Mouse (Mus musculus) thymus, adult 2 months (tissue): ENCODE measurements around the gene Clec11a. TPM values are rescaled to one million over a fixed set of nuclear protein-coding genes. Genes with fewer than 3 reads are reported as not detected.

Experiments
- DNase-seq: peaks from one replicate; pipeline ENCODE4 v3.0.0; 2021
- H3K27ac ChIP-seq: fragments of 200-500 bp; 2 replicates; pipeline ENCODE4 v1.5.1; 2012; ENCODE audit warnings: low read length, control low read depth; ENCODE audit not compliant: control insufficient read depth, insufficient read depth
- H3K27me3 ChIP-seq: fragments of 200-500 bp; 2 replicates; pipeline ENCODE4 v1.6.1; 2012; ENCODE audit warnings: mild to moderate bottlenecking, low read length, moderate library complexity, mixed read lengths; ENCODE audit not compliant: control insufficient read depth, insufficient read depth
- H3K36me3 ChIP-seq: fragments of 200-500 bp; 2 replicates; pipeline ENCODE4 v1.6.1; 2012; ENCODE audit warnings: mild to moderate bottlenecking, low read length, moderate library complexity; ENCODE audit not compliant: control insufficient read depth, insufficient read depth
- H3K4me1 ChIP-seq: fragments of 200-500 bp; replicated peaks from 2 replicates; pipeline ENCODE4 v1.6.1; 2012; ENCODE audit warnings: low read length; ENCODE audit not compliant: control insufficient read depth, insufficient read depth
- H3K4me3 ChIP-seq: fragments of 200-500 bp; 2 replicates; pipeline ENCODE4 v1.5.1; 2012; ENCODE audit warnings: mild to moderate bottlenecking, low read length, control low read depth, moderate library complexity; ENCODE audit not compliant: control insufficient read depth, insufficient read depth
- CTCF ChIP-seq: fragments of 200-500 bp; IDR thresholded peaks from 2 replicates; pipeline ENCODE4 v1.5.1; 2012; ENCODE audit warnings: mild to moderate bottlenecking, control low read depth, low read length, moderate library complexity, borderline replicate concordance; ENCODE audit not compliant: control insufficient read depth, poor library complexity, insufficient read depth; ENCODE audit errors: extremely low read depth
- POLR2A ChIP-seq: fragments of 200-500 bp; IDR thresholded peaks from 2 replicates; pipeline ENCODE4 v1.6.1; 2012; ENCODE audit warnings: mild to moderate bottlenecking, low read length, control low read depth, moderate library complexity; ENCODE audit not compliant: control insufficient read depth, poor library complexity, insufficient read depth; ENCODE audit errors: extremely low read depth
- WGBS: fragments of 180-500 bp; shearing (Covaris S2); methylation state at CpG from one replicate; pipeline ENCODE4 v1.1.7; 2018; 5-methylcytosine and 5-hydroxymethylcytosine counted together
- polyA plus RNA-seq: library from polyadenylated mRNA; depleted of rRNA; stranded (reverse); fragments of >200 nt; gene quantifications from 2 replicates; pipeline ENCODE4 v1.2.3, GENCODE M21; 2012

Clec11a gene
- polyA plus RNA-seq, 1 experiment, result 3.1 TPM

DNA sequence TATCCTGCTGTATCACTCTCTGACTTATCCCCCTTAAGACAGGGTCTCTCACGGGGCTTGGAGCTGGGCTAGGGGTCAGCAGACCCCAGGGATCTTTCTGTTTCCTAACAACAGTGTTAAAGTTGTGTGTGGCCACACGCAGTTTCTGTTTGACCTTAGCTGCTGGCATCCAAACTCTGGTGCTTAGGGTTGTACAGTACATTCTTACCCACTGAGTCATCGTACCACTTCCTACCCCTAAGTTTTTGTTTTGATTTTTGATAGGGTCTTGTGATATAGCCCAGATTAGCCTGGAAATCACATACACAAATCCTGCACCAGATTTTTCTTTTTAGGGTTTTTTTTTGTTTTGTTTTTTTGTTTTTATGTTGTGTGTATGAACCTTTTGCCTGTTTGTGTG lies 25.6 kb upstream of the Clec11a start:
- 51% methylated on average over 3 of the region's 3 CpGs for WGBS
- Histone ChIP-seq H3K27ac (no peak overlapping the region), H3K4me3 (no peak overlapping the region), H3K4me1 (no peaks in the 10 kb centered on the region), H3K27me3 (no peaks in the 10 kb centered on the region; the same call in 1 of the 2 replicates), H3K36me3 (no peaks in the 10 kb centered on the region)
- DNase-seq, result no peak
- TF ChIP-seq CTCF (no peak), POLR2A (no peak)

DNA sequence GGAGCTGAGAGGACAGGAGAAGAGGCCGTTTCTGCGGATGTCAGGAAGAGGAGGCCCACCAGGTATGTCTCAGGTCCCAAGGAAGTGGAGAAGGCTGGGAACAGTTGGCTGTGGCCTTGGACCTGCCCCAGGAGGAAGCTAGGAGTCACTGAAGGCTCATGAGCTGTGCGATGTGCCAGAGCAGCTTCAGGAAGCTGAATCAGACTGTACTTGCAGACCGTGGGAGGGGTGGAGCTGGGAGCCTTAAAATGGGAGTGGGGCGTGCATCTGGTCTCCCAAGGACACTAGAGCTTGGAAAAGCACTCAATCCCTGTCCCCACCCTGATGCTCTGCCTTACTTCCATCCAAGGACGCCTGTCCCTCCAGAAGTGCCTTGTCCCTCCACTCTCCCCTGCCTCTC lies 19.9 kb upstream of the Clec11a start:
- DNase-seq, result no peak
- Histone ChIP-seq H3K36me3 (no peaks in the 10 kb centered on the region), H3K4me1 (no peaks in the 10 kb centered on the region), H3K27ac (no peak overlapping the region), H3K4me3 (no peak overlapping the region), H3K27me3 (no peaks in the 10 kb centered on the region)
- WGBS, result 36% methylated on average over 6 of the region's 6 CpGs
- TF ChIP-seq CTCF (no peak), POLR2A (no peak)

GRCm38 (mm10) chr7:44322290-44322689 lies 15.6 kb upstream of the Clec11a start:
- DNase-seq, result no peak
- no peak overlapping the region for H3K27ac ChIP-seq
- no peaks in the 10 kb centered on the region for H3K4me1 ChIP-seq
- WGBS, result 82% methylated on average over 1 of the region's 1 CpGs
- no peak for TF ChIP-seq POLR2A
- no peak for TF ChIP-seq CTCF
- no peaks in the 10 kb centered on the region for H3K27me3 ChIP-seq
- no peak overlapping the region for H3K4me3 ChIP-seq
- no peaks in the 10 kb centered on the region for H3K36me3 ChIP-seq

DNA sequence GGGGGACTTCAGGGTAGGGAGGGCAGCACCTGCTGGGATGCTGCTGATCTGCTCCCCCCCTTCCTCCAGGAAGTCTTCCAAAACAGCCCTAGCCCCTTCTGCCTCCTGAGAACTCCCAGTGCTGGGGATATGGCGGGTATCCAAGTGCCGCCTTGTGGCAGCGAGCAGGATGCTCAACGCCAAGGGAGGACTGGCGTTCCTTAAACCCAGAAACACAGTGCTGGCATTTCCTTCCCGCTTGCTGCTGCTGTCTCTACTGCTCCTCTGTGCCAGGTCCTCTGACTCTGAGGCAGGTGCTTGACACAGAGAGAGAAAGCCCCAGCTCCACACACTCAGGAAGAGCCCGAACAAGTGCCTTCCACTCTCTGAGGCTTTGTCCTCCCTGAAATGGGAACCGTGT lies 14.2 kb upstream of the Clec11a start:
- WGBS, result 50% methylated on average over 8 of the region's 8 CpGs
- TF ChIP-seq POLR2A (no peak), CTCF (no peak)
- Histone ChIP-seq H3K27ac (no peak overlapping the region), H3K4me3 (no peak overlapping the region), H3K4me1 (no peaks in the 10 kb centered on the region), H3K27me3 (no peaks in the 10 kb centered on the region; the same call in 1 of the 2 replicates), H3K36me3 (no peaks in the 10 kb centered on the region)
- DNase-seq, result no peak

DNA sequence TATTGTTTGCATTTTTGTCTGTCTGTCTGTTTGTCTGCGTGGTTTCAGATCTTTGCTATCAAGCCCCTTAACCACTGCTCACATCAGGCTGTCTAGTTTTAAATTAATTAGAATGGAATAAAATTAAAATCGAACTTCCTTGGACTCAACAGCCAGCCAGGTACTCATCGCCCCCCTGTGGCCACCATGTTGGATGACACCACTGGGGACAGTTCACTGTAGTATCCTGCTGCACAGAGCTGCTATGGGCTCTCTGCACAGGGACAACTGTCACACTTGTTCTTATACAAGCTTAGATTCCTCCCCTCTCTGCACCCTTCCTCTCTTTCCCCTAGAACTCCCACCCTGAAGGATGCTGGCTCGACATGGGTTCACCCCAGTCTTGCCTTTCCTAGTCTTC lies 11.2 kb upstream of the Clec11a start:
- 31% methylated on average over 4 of the region's 4 CpGs for WGBS
- peak; percentile 32 for DNase-seq
- Histone ChIP-seq H3K4me3 (no peak overlapping the region), H3K27ac (no peak overlapping the region), H3K27me3 (no peaks in the 10 kb centered on the region; the same call in 1 of the 2 replicates), H3K4me1 (no peaks in the 10 kb centered on the region), H3K36me3 (no peaks in the 10 kb centered on the region)
- no peak for TF ChIP-seq CTCF

DNA sequence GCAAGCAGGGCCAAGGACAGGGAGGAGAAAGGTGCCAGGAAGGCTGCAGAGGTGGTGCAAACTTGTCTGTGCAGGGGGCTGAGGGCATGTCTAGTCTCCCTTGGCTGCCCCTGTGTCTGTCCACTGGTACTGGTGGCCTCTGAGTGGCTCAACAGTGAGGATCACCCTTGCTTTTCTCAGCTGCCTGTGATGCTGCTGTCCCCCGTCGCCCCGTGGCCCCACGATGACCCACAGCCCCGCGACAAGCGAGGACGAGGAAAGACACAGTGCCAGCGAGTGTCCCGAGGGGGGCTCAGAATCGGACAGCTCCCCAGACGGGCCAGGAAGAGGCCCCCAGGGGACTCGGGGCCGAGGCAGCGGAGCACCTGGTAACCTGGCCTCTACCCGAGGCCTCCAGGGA lies 5.8 kb upstream of the Clec11a start:
- Histone ChIP-seq H3K4me3 (no peak overlapping the region), H3K27me3 (peaks cover 12% of the 10 kb centered on the region), H3K4me1 (peaks cover 9% of the 10 kb centered on the region; the same call in 1 of the 2 replicates), H3K27ac (no peak overlapping the region), H3K36me3 (no peaks in the 10 kb centered on the region)
- no peak for DNase-seq
- TF ChIP-seq POLR2A (no peak), CTCF (no peak)
- WGBS, result 66% methylated on average over 16 of the region's 16 CpGs

DNA sequence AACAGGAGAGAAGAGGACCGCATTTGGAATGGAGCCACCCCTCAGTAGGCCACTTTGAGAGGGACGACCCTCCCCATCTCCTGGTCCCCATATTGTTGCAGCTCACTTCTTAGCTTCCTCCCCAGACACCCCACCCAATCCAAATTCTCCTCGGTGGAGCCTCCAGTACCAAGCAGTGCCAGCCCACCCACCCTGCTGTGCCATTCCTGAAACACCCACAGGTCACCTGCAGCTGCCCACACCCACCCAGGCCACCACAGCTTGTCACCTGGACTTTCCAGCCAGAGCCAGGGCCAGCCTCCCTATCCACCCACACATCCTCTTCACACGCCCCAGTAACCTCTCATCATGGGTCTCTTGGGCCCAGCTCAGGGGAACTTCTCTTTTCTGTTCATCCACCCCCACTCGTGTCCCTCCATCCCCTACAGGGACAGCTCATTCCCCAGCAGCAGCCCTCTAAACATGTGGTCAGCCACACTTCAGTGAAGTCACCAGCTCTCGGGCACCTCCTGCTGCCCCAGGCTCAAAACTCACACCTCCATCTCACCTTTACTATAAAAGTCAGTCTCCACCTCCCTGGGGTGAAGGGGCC lies 5.1 kb upstream of the Clec11a start:
- no peaks in the 10 kb centered on the region for H3K36me3 ChIP-seq
- H3K4me1 ChIP-seq, result peaks cover 9% of the 10 kb centered on the region; the same call in 1 of the 2 replicates
- no peak overlapping the region for H3K4me3 ChIP-seq
- H3K27me3 ChIP-seq, result peaks cover 12% of the 10 kb centered on the region
- DNase-seq, result no peak
- TF ChIP-seq CTCF, result no peak
- no peak for TF ChIP-seq POLR2A
- H3K27ac ChIP-seq, result no peak overlapping the region
- 12% methylated on average over 6 of the region's 6 CpGs for WGBS
